Mouse (Mus musculus) liver, adult 2 months (tissue): Measurements from ENCODE around the gene Grin3b.

Experiments used
- CTCF ChIP-seq: fragments of 200-500 bp; IDR thresholded peaks from 2 replicates; pipeline ENCODE4 v1.5.1; 2011; ENCODE audit warnings: low read depth, low read length, control low read depth
- POLR2A ChIP-seq: fragments of 200-500 bp; IDR thresholded peaks from 2 replicates; pipeline ENCODE4 v1.6.1; 2011; ENCODE audit warnings: low read length, control low read depth; ENCODE audit not compliant: insufficient read depth; ENCODE audit errors: extremely low read depth

GRCm38 (mm10) chr10:79991099-79991498, 20.6 kb downstream of the Grin3b start:
- no peak for TF ChIP-seq CTCF
- no peak for TF ChIP-seq POLR2A
